Mouse (Mus musculus): ENCODE measurements around the gene Gm20917.
"Not testable (repeated sequence)": the region's sequence is repeated elsewhere in the genome, so short reads cannot be mapped to it uniquely, and the experiment has no call there.

Gm20917 gene

DNA sequence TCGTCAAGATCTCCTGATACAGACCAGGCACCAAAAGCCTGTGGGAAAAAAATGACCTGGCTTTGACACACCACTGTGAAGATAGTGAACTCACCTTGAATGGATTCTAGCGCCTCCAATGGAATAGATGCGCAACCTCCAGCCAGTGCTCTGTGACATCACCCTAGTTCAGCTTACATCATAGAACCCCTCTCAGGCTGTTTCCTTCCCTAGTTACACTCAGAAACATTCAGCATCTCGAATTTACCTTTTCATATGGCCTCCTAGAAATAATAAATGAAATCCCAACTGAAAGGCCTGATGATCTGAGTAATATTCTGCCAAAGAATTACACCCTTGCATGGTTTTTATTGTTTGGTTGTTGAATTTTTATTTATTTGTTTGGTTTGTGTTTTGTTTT is at the start of gene Gm20917:
Gm20917 (minus strand) TSS at position 101 of the 400 bp plus-strand sequence.
- DNase-seq (ENCODE audit: low read depth, low spot score): not testable (repeated sequence)
